In the genomic region with DNA sequence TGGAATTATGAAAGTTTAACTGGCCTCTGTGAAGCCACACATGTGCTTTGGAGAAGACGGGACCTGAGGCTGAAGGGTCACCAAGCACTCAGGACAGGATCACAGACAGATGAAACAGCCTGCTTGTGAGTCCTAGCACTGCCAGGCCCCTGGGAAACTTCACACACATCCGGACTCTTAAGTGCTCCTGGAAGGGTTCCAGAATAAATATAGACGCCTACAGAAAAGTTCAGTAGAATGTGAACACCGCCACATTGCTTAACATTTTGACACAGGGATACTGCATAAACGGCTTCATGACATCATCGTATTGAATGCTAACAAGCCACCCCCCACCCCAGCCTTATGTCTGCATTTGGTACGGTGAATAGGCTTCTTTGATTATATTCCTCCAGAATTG, we compare ENCODE assay signal across 15 mouse cellular contexts.
A peak's percentile ranks its signal among the peaks of the same experiment; 100 is the strongest.
DNase-seq lines count a peak whose midpoint lies in the region; ATAC-seq and TF ChIP-seq lines count a peak whose summit lies in the region.
"Had no signal": no experiment of that assay in that cellular context is flagged by ENCODE, and none has a peak within 500 bp of the region (broad histone marks: within the 10 kb centered on the region; RNA-seq: fewer than 3 reads in every experiment).

No protein-coding gene starts in this region.

- DNase-seq in embryonic facial prominence, embryonic 11.5 days (ENCODE audit: low spot score): peak; percentile 7
- DNase-seq in embryonic facial prominence, embryonic 10.5 days (ENCODE audit: low spot score): no peak
- DNase-seq in kidney, adult 18-20 months: no peak
- peak; percentile 45 for DNase-seq in mesoderm, embryonic 11.5 days (ENCODE audit: low read depth, low spot score)
- DNase-seq in gastrocnemius, adult 2 months: no peak
- no peak for DNase-seq in layer of hippocampus, adult 8-10 months (ENCODE audit: low spot score in 2 of 2)
- DNase-seq: adrenal gland, adult 2 months; cerebellum, adult 11 months; left cerebral cortex, postnatal 4 days; right cerebral cortex, adult 18-20 months had no signal

- 70% methylated on average over 7 of the region's 7 CpGs for WGBS in embryonic facial prominence, embryonic 11.5 days
- WGBS in embryonic facial prominence, embryonic 10.5 days: 85% methylated on average over 7 of the region's 7 CpGs
- WGBS in kidney, embryonic 16.5 days: 31% methylated on average over 7 of the region's 7 CpGs
- 61% methylated on average over 7 of the region's 7 CpGs for WGBS in limb, embryonic 12.5 days

- no peak overlapping the region for H3K4me3 ChIP-seq in embryonic facial prominence, embryonic 11.5 days (ENCODE audit: low read depth, low read length)
- no peak overlapping the region for H3K4me3 ChIP-seq in embryonic facial prominence, embryonic 10.5 days
- H3K4me3 ChIP-seq in kidney, embryonic 16.5 days (ENCODE audit: low read length): no peak overlapping the region
- no peak overlapping the region for H3K4me3 ChIP-seq in limb, embryonic 12.5 days (replicated peaks)
- no peak overlapping the region for H3K4me3 ChIP-seq in gastrocnemius, adult 2 months
- H3K4me3 ChIP-seq: embryonic facial prominence, embryonic 15.5 days; midbrain, embryonic 10.5 days; neural tube, embryonic 12.5 days had no signal

- ATAC-seq in embryonic facial prominence, embryonic 11.5 days (replicated peaks; ENCODE audit: insufficient number of reproducible peaks, low FRiP score, low TSS enrichment, low read depth): no peak
- peak; percentile 96 for ATAC-seq in kidney, embryonic 16.5 days (ENCODE audit: low FRiP score, low TSS enrichment)
- ATAC-seq in limb, embryonic 12.5 days (ENCODE audit: insufficient number of reproducible peaks, insufficient read depth, low FRiP score, low TSS enrichment, low read depth): 0 out of 2 replicates have a peak, but pooled peaks have one; percentile 45

- H3K27ac ChIP-seq in embryonic facial prominence, embryonic 11.5 days (replicated peaks; ENCODE audit: low read depth, low read length): no peak overlapping the region
- H3K27ac ChIP-seq in embryonic facial prominence, embryonic 10.5 days (replicated peaks): no peak overlapping the region
- H3K27ac ChIP-seq in kidney, embryonic 16.5 days (ENCODE audit: low read length): no peak overlapping the region
- H3K27ac ChIP-seq in limb, embryonic 12.5 days: no peak overlapping the region
- no peak overlapping the region for H3K27ac ChIP-seq in gastrocnemius, adult 2 months
- H3K27ac ChIP-seq: embryonic facial prominence, embryonic 15.5 days; midbrain, embryonic 10.5 days; neural tube, embryonic 12.5 days had no signal

- no peak for TF ChIP-seq CTCF in gastrocnemius, adult 2 months (IDR thresholded peaks at IDR 0.05)

- no peak overlapping the region for H3K4me2 ChIP-seq in embryonic facial prominence, embryonic 11.5 days (ENCODE audit: low read depth, low read length)
- no peak overlapping the region for H3K4me2 ChIP-seq in kidney, embryonic 16.5 days (replicated peaks; ENCODE audit: low read depth, low read length)
- H3K4me2 ChIP-seq in limb, embryonic 12.5 days: no peak overlapping the region
- H3K4me2 ChIP-seq: embryonic facial prominence, embryonic 15.5 days; neural tube, embryonic 12.5 days had no signal

- H3K4me1 ChIP-seq in embryonic facial prominence, embryonic 11.5 days (ENCODE audit: control insufficient read depth, insufficient read depth, low read length): no peaks in the 10 kb centered on the region
- H3K4me1 ChIP-seq in embryonic facial prominence, embryonic 10.5 days: no peaks in the 10 kb centered on the region
- 0 out of 2 replicates have a peak, but pooled peaks cover 3% of the 10 kb centered on the region for H3K4me1 ChIP-seq in kidney, embryonic 16.5 days (ENCODE audit: insufficient read depth, low read length)
- H3K4me1 ChIP-seq in limb, embryonic 12.5 days (replicated peaks): peaks cover 8% of the 10 kb centered on the region; the same call in 1 of the 2 replicates
- H3K4me1 ChIP-seq: embryonic facial prominence, embryonic 15.5 days; midbrain, embryonic 10.5 days; neural tube, embryonic 12.5 days had no signal

- intact Hi-C loops in gastrocnemius, adult 2 months (cut with DNase I): no loop called here

- no peaks in the 10 kb centered on the region for H3K36me3 ChIP-seq in embryonic facial prominence, embryonic 11.5 days (replicated peaks; ENCODE audit: control insufficient read depth, insufficient read depth, low read depth, low read length)
- H3K36me3 ChIP-seq in embryonic facial prominence, embryonic 10.5 days (replicated peaks): no peaks in the 10 kb centered on the region
- no peaks in the 10 kb centered on the region for H3K36me3 ChIP-seq in kidney, embryonic 16.5 days (ENCODE audit: insufficient read depth, low read length)
- H3K36me3 ChIP-seq in limb, embryonic 12.5 days: no peaks in the 10 kb centered on the region
- H3K36me3 ChIP-seq: embryonic facial prominence, embryonic 15.5 days; midbrain, embryonic 10.5 days; neural tube, embryonic 12.5 days had no signal

- H3K27me3 ChIP-seq in embryonic facial prominence, embryonic 11.5 days (ENCODE audit: control insufficient read depth, insufficient read depth, low read length): no peaks in the 10 kb centered on the region
- no peaks in the 10 kb centered on the region for H3K27me3 ChIP-seq in embryonic facial prominence, embryonic 10.5 days (replicated peaks; ENCODE audit: low read depth, poor library complexity, severe bottlenecking)
- H3K27me3 ChIP-seq in kidney, embryonic 16.5 days (ENCODE audit: insufficient read depth, low read length): no peaks in the 10 kb centered on the region
- H3K27me3 ChIP-seq in limb, embryonic 12.5 days: no peaks in the 10 kb centered on the region
- H3K27me3 ChIP-seq: embryonic facial prominence, embryonic 15.5 days; neural tube, embryonic 12.5 days had no signal

- no peaks in the 10 kb centered on the region for H3K9me3 ChIP-seq in embryonic facial prominence, embryonic 11.5 days (replicated peaks; ENCODE audit: control insufficient read depth, low read length)
- H3K9me3 ChIP-seq in embryonic facial prominence, embryonic 10.5 days: no peaks in the 10 kb centered on the region
- peaks cover 6% of the 10 kb centered on the region for H3K9me3 ChIP-seq in kidney, embryonic 16.5 days (ENCODE audit: low read length)
- no peaks in the 10 kb centered on the region for H3K9me3 ChIP-seq in limb, embryonic 12.5 days
- H3K9me3 ChIP-seq: embryonic facial prominence, embryonic 15.5 days; neural tube, embryonic 12.5 days had no signal

- no peak overlapping the region for H3K9ac ChIP-seq in embryonic facial prominence, embryonic 11.5 days (replicated peaks; ENCODE audit: low read length)
- H3K9ac ChIP-seq in kidney, embryonic 16.5 days (replicated peaks; ENCODE audit: low read length): no peak overlapping the region
- no peak overlapping the region for H3K9ac ChIP-seq in limb, embryonic 12.5 days (replicated peaks)
- H3K9ac ChIP-seq: embryonic facial prominence, embryonic 15.5 days; neural tube, embryonic 12.5 days had no signal

Comparison
In these comparisons a context has a peak if more than half of its experiments do, and no peak if none do; other contexts are left out.
1. DNase-seq: peak in embryonic facial prominence, embryonic 11.5 days (single experiment) and mesoderm, embryonic 11.5 days (single experiment); none in embryonic facial prominence, embryonic 10.5 days (single experiment), kidney, adult 18-20 months (single experiment), gastrocnemius, adult 2 months (single experiment) and layer of hippocampus, adult 8-10 months (0 of 2).